ENCODE assay signal across 11 mouse cellular contexts in the genomic region with DNA sequence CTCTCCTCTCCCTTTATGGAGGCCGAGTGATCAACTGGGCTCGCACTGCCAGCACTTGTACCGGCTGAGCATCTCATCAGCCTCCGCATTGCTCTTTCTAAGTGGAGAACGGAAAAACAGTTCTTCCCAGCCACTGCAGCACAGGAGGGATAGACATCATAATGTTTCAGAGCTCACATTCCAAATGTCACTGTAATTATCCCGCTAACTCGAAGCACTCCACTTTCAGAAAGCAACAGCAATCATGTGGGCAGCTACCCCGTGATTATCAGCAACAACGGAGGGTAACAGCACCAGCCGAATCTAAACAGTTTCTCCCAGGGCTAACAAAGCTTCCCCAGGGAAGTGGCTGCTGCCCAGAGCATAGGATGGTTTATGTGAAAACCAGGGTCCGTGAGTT.
A peak's percentile ranks its signal among the peaks of the same experiment; 100 is the strongest.
DNase-seq lines count a peak whose midpoint lies in the region; ATAC-seq and TF ChIP-seq lines count a peak whose summit lies in the region.
"Had no signal": no experiment of that assay in that cellular context is flagged by ENCODE, and none has a peak within 500 bp of the region (broad histone marks: within the 10 kb centered on the region; RNA-seq: fewer than 3 reads in every experiment).

No protein-coding gene starts in this region.

- no peak overlapping the region for H3K4me3 ChIP-seq in heart, embryonic 12.5 days
- H3K4me3 ChIP-seq: limb, embryonic 15.5 days had no signal

- intact Hi-C loops in heart, postnatal 14 days (cut with DNase I) = no loop called here

- H3K9me3 ChIP-seq in heart, embryonic 12.5 days (replicated peaks) = no peaks in the 10 kb centered on the region
- H3K9me3 ChIP-seq: limb, embryonic 15.5 days had no signal

- 46% methylated on average over 11 of the region's 11 CpGs for WGBS in heart, embryonic 12.5 days

- H3K27ac ChIP-seq in heart, embryonic 12.5 days (ENCODE audit: poor library complexity, severe bottlenecking) = peak overlapping the region; percentile 66
- H3K27ac ChIP-seq: limb, embryonic 15.5 days had no signal

- TF ChIP-seq CTCF in brain, embryonic 14.5 days (IDR thresholded peaks at IDR 0.05; ENCODE audit: borderline replicate concordance, extremely low read depth, insufficient read depth, insufficient read length) = no peak

- no peak for TF ChIP-seq POLR2A in brain, embryonic 14.5 days (IDR thresholded peaks at IDR 0.05; ENCODE audit: borderline replicate concordance, extremely low read depth, insufficient read depth, insufficient read length, poor library complexity, severe bottlenecking)

- no peak for DNase-seq in heart, postnatal 14 days
- peak; percentile 81 for DNase-seq in brain, embryonic 14.5 days (ENCODE audit: low read depth)
- peak; percentile 31 to 47 for DNase-seq in left cerebral cortex, adult 9 months (ENCODE audit: low spot score in 2 of 2)
- no peak for DNase-seq in gastrocnemius, postnatal 25 days
- no peak for DNase-seq in cerebellum, adult 18-20 months
- DNase-seq in adrenal gland, postnatal 36 days = no peak
- DNase-seq: kidney, adult 2 months; retina, postnatal 1 day had no signal

- ATAC-seq in heart, embryonic 12.5 days (ENCODE audit: insufficient number of reproducible peaks, low FRiP score) = no peak
- peak; percentile 96 for ATAC-seq in frontal cortex, adult (ENCODE audit: low TSS enrichment)

- H3K27me3 ChIP-seq in heart, embryonic 12.5 days (replicated peaks) = no peaks in the 10 kb centered on the region
- H3K27me3 ChIP-seq: limb, embryonic 15.5 days had no signal

- H3K4me2 ChIP-seq in heart, embryonic 12.5 days = peak overlapping the region; percentile 17
- H3K4me2 ChIP-seq: limb, embryonic 15.5 days had no signal

- 0 out of 2 replicates have a peak, but pooled peaks cover 4% of the 10 kb centered on the region for H3K36me3 ChIP-seq in heart, embryonic 12.5 days

- peaks cover 39% of the 10 kb centered on the region for H3K4me1 ChIP-seq in heart, embryonic 12.5 days (replicated peaks)

- H3K9ac ChIP-seq in heart, embryonic 12.5 days = no peak overlapping the region
- H3K9ac ChIP-seq: limb, embryonic 15.5 days had no signal

Comparison
In these comparisons a context has a peak if more than half of its experiments do, and no peak if none do; other contexts are left out.
1. DNase-seq: peak in brain, embryonic 14.5 days (single experiment) and left cerebral cortex, adult 9 months (2 of 2); none in heart, postnatal 14 days (0 of 2), gastrocnemius, postnatal 25 days (single experiment), cerebellum, adult 18-20 months (0 of 2) and adrenal gland, postnatal 36 days (0 of 2).